Mouse (Mus musculus) ES-E14 (cell line): ENCODE results near the gene B4galt3. TPM values are rescaled to one million over a fixed set of nuclear protein-coding genes. Genes with fewer than 3 reads are reported as not detected.

ENCODE experiments used
- DNase-seq: peaks from one replicate; pipeline ENCODE4 v3.0.0-alpha.2; 2013; ENCODE audit warnings: low read depth, low spot score
- H3K27ac ChIP-seq: 2 replicates; pipeline ENCODE4 v1.5.1; 2012; ENCODE audit warnings: low read depth, mild to moderate bottlenecking, low read length, moderate library complexity, mixed read lengths; ENCODE audit not compliant: poor library complexity, insufficient read depth, severe bottlenecking
- H3K36me3 ChIP-seq: 2 replicates; pipeline ENCODE4 v1.6.1; 2012; ENCODE audit warnings: mild to moderate bottlenecking, low read length, moderate library complexity, mixed read lengths; ENCODE audit not compliant: control insufficient read depth, poor library complexity, insufficient read depth, severe bottlenecking
- H3K4me1 ChIP-seq, 2 experiments: fragments of 150-350 bp in 1 of 2; sonication (generic) in 1 of 2; 2 replicates each; pipeline ENCODE4 v1.6.1; 2012; ENCODE audit warnings: low read length in 2 of 2, mild to moderate bottlenecking in 1 of 2, mixed read lengths in 1 of 2; ENCODE audit not compliant: control insufficient read depth in 2 of 2, insufficient read depth in 2 of 2, poor library complexity in 1 of 2
- H3K4me3 ChIP-seq, 2 experiments: fragments of 150-350 bp in 1 of 2; sonication (generic) in 1 of 2; 2 replicates each; pipeline ENCODE4 v1.5.1; 2012; ENCODE audit warnings: low read length in 2 of 2, low read depth in 1 of 2, mild to moderate bottlenecking in 1 of 2, mixed read lengths in 1 of 2; ENCODE audit not compliant: insufficient read depth in 1 of 2, poor library complexity in 1 of 2, severe bottlenecking in 1 of 2
- H3K9ac ChIP-seq: 2 replicates; pipeline ENCODE4 v1.6.1; 2012; ENCODE audit warnings: low read depth, mild to moderate bottlenecking, low read length, mixed read lengths; ENCODE audit not compliant: poor library complexity, insufficient read depth, severe bottlenecking
- H3K9me3 ChIP-seq: fragments of 150-350 bp; sonication (generic); 2 replicates; pipeline ENCODE4 v1.6.1; 2012; ENCODE audit warnings: low read depth, mild to moderate bottlenecking, low read length; ENCODE audit not compliant: control insufficient read depth, insufficient read depth
- CHD2 ChIP-seq: IDR thresholded peaks from 2 replicates; pipeline ENCODE4 v1.6.1; 2014; ENCODE audit warnings: mild to moderate bottlenecking, low read depth, low read length, inconsistent platforms
- HCFC1 ChIP-seq: IDR thresholded peaks from 2 replicates; pipeline ENCODE4 v1.6.1; 2012; ENCODE audit warnings: low read length, inconsistent platforms, borderline replicate concordance; ENCODE audit not compliant: insufficient read depth
- MAFK ChIP-seq: IDR thresholded peaks from 2 replicates; pipeline ENCODE4 v1.6.1; 2014; ENCODE audit warnings: mild to moderate bottlenecking, low read depth, low read length, inconsistent platforms; ENCODE audit not compliant: insufficient read depth
- ZC3H11A ChIP-seq: IDR thresholded peaks from 2 replicates; pipeline ENCODE4 v1.6.1; 2012; ENCODE audit warnings: low read depth, mild to moderate bottlenecking, inconsistent platforms, low read length, borderline replicate concordance
- ZNF384 ChIP-seq: IDR thresholded peaks from 2 replicates; pipeline ENCODE4 v1.6.1; 2012; ENCODE audit warnings: low read depth, low read length, inconsistent platforms
- in situ Hi-C, 2 experiments: fragments of 600-800 bp; cut with MboI; formaldehyde crosslinking; loops; one replicate each; pipeline ENCODE4 v1.15.1; 2025; ENCODE audit warnings: low sequenced_read_pairs in 2 of 2, inconsistent platforms in 1 of 2; ENCODE audit not compliant: unreplicated experiment in 2 of 2
- total RNA-seq: library from RNA; depleted of rRNA; stranded (reverse); fragments of 300-350 nt; gene quantifications from 2 replicates; pipeline ENCODE4 v1.2.3, GENCODE M21; 2012

The B4galt3 gene
- total RNA-seq, 1 experiment, result 35.8 TPM

DNA sequence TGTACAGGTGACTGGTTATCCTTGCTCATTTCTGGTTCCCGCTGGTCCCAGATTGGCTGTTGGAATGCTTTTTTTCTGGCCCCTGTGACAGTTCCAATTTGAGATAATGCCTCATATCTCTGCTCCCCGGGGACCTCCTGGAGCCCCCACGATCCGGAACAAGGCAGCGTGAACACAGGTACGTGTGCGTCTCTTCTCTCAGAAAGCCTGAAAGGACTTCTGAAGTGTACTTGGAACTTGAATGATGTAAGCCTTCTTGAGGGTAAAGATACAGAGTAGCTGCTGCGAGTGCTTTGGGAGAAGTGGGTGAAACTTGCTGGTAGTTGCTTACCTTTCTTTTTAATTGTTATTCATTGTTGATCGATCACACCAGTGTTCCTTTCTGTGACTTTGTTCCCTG lies 1.1 kb downstream of the B4galt3 start:
- Histone ChIP-seq H3K4me1 (peaks cover 0 to 4% of the 10 kb centered on the region in 2 experiments; a peak in 2 of 4 replicates), H3K9ac (peak overlapping the region; percentile 87; the same call in 1 of the 2 replicates), H3K27ac (no peak overlapping the region), H3K4me3 (peak overlapping the region; percentile 86 to 99), H3K36me3 (peaks cover 25% of the 10 kb centered on the region), H3K9me3 (no peaks in the 10 kb centered on the region)
- TF ChIP-seq CHD2 (no peak), HCFC1 (no peak), MAFK (no peak), ZNF384 (no peak), ZC3H11A (no peak)
- DNase-seq, result no peak
- in situ Hi-C loops, result no loop called here

DNA sequence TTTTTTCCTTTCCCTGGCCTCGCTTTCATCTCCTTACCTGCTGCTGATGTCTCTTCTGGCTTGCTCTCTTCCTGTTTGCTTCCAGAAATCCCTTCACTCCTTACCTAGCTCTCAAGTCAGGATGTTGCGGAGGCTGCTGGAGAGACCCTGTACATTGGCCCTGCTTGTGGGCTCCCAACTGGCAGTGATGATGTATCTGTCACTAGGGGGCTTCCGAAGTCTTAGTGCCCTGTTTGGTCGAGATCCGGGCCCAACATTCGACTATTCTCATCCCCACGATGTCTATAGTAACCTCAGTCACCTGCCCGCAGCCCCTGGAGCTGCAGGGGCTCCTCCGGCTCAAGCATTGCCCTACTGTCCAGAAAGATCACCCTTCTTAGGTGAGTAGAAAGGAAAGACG lies 1.5 kb downstream of the B4galt3 start:
- peaks cover 28% of the 10 kb centered on the region for H3K36me3 ChIP-seq
- H3K4me3 ChIP-seq, result no peak overlapping the region
- no peak overlapping the region for H3K9ac ChIP-seq
- no peak for DNase-seq
- in situ Hi-C loops, result no loop called here
- H3K27ac ChIP-seq, result no peak overlapping the region
- no peak for TF ChIP-seq ZNF384
- H3K9me3 ChIP-seq, result no peaks in the 10 kb centered on the region
- peaks cover 0 to 4% of the 10 kb centered on the region in 2 experiments; a peak in 2 of 4 replicates for H3K4me1 ChIP-seq

DNA sequence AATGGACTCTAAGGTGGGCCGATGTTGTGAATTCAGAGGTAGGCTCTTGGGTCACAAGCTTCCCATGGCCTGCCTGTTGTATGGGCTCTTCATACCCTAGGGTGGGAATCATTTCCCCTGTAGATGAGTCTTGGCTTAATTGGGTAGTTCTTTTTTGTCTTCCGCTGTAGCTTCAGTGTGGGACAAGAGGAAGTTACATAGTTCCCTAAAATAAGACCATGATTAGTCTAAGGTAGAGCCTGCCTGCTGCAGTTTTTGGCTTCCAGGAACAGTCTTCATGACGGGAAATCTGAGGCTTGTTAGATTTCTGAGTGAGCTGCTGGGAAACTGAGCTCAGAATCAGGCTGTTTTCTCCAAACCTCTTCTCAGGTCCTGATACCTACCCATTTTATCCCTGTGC lies 2.0 kb downstream of the B4galt3 start:
- TF ChIP-seq HCFC1, result no peak
- in situ Hi-C loops, result no loop called here

DNA sequence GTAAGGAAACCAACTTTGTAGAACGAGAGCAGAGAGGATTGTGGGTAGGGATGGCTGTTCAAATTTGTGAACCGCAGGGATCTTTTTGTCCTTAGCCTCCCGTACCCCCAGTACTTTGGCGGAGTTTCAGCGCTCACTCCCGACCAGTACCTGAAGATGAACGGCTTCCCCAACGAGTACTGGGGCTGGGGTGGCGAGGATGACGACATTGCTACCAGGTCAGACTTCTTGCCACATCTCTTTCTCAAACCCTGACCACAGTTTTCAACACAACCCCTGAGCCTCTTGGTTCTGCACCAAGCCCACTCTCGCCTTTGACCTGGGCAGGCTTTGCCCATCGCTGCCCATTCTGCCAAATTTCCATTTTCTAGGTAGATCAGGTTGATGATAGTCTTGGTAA lies 4.0 kb downstream of the B4galt3 start:
- Histone ChIP-seq H3K9me3 (no peaks in the 10 kb centered on the region), H3K9ac (no peak overlapping the region), H3K4me3 (no peak overlapping the region), H3K4me1 (peaks cover 0 to 4% of the 10 kb centered on the region in 2 experiments; a peak in 2 of 4 replicates), H3K27ac (no peak overlapping the region), H3K36me3 (peaks cover 38% of the 10 kb centered on the region)
- in situ Hi-C loops, result no loop called here
- no peak for TF ChIP-seq MAFK
- no peak for TF ChIP-seq ZC3H11A
- no peak for TF ChIP-seq HCFC1
- TF ChIP-seq CHD2, result no peak
- no peak for TF ChIP-seq ZNF384
- no peak for DNase-seq

More for the DNA sequence above, 2.0 kb downstream of the B4galt3 start:
- H3K27ac ChIP-seq, result no peak overlapping the region
- H3K4me1 ChIP-seq, result peaks cover 0 to 4% of the 10 kb centered on the region in 2 experiments; a peak in 2 of 4 replicates
- H3K4me3 ChIP-seq, result no peak overlapping the region
- no peak for DNase-seq
- H3K36me3 ChIP-seq, result peaks cover 29% of the 10 kb centered on the region
- H3K9ac ChIP-seq, result no peak overlapping the region
- H3K9me3 ChIP-seq, result no peaks in the 10 kb centered on the region

DNA sequence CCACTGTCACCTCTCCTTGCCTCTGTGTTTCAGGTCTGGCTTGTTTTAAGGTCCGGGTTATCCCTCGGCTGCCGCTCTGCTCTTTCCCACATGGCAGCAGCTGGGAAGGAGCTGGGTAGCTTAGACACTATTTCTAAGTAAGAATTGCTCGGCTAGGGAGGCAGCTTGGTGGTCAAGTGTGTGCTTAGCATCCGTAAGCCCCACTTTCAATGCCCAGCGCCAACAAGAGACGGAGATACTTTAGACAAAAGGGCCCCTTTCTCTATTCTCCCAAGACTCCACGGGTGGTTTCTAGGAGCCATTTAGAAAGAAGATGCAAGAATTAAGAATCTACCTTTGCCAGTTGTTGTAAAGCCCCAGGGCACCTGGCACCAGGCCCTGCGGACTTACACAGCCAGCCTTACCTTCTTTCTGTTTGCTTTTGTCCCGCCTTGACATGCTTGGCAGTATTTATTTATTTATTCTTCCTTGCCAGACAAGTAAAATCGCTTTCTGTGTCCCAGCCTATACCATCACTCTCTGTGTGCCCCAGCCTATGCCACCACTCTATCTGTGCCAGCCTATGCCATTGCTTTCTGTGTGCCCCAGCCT lies 5.1 kb downstream of the B4galt3 start:
- TF ChIP-seq MAFK (no peak), HCFC1 (no peak), CHD2 (no peak), ZC3H11A (no peak), ZNF384 (no peak)
- no peak for DNase-seq
- H3K36me3 ChIP-seq, result peaks cover 38% of the 10 kb centered on the region
- in situ Hi-C loops, result no loop called here
- H3K9ac ChIP-seq, result no peak overlapping the region
- no peak overlapping the region for H3K4me3 ChIP-seq
- H3K27ac ChIP-seq, result no peak overlapping the region
- H3K9me3 ChIP-seq, result no peaks in the 10 kb centered on the region
- peaks cover 0 to 9% of the 10 kb centered on the region in 2 experiments; a peak in 2 of 4 replicates for H3K4me1 ChIP-seq
